Mouse (Mus musculus): ENCODE measurements at regions not wholly inside any gene's neighbourhood (a gene's known extent, or its start where the extent isn't known, plus 50 kb on each side); places are given as distances from the start of the nearest gene placed in this dataset.

GRCm38 (mm10) chr10:17629709-17630108, 93.3 kb upstream of the Cited2 start:
- TF ChIP-seq EP300 (IDR thresholded peaks at IDR 0.05; ENCODE audit: low read depth) (no peak), CTCF (IDR thresholded peaks at IDR 0.05; ENCODE audit: low read depth) (no peak)

All from liver, embryonic 14.5 days (tissue).